Mouse (Mus musculus) midbrain, postnatal 0 days (tissue): ENCODE data around the gene Ccl24. TPM values are rescaled to one million over a fixed set of nuclear protein-coding genes. Genes with fewer than 3 reads are reported as not detected.

ENCODE experiments used
- ATAC-seq: fragments of 200-750 bp; cut with Nextera tagmentation; 2 replicates; pipeline ENCODE4 v1.8.0; 2017; ENCODE audit warnings: moderate number of reproducible peaks, mild to moderate bottlenecking, moderate TSS enrichment, moderate library complexity; ENCODE audit not compliant: low FRiP score
- DNase-seq: peaks from one replicate; pipeline ENCODE4 v3.0.0-alpha.2; 2015; ENCODE audit warnings: low spot score
- H3K27ac ChIP-seq: fragments of 300-500 bp; sonication (generic); 2 replicates; pipeline ENCODE4 v1.5.1; 2014; ENCODE audit warnings: low read depth, mild to moderate bottlenecking, low read length, mixed read lengths
- H3K27me3 ChIP-seq: fragments of 300-500 bp; sonication (generic); 2 replicates; pipeline ENCODE4 v1.6.1; 2014; ENCODE audit warnings: low read length, control low read depth, mixed read lengths; ENCODE audit not compliant: insufficient read depth
- H3K36me3 ChIP-seq: fragments of 300-500 bp; sonication (generic); 2 replicates; pipeline ENCODE4 v1.6.1; 2014; ENCODE audit warnings: low read length, control low read depth, mixed read lengths; ENCODE audit not compliant: insufficient read depth
- H3K4me1 ChIP-seq: fragments of 300-500 bp; sonication (generic); 2 replicates; pipeline ENCODE4 v1.6.1; 2014; ENCODE audit warnings: mild to moderate bottlenecking, control low read depth, antibody characterized with exemption, low read length, mixed read lengths; ENCODE audit not compliant: insufficient read depth
- H3K4me2 ChIP-seq: fragments of 300-500 bp; sonication (generic); 2 replicates; pipeline ENCODE4 v1.6.1; 2014; ENCODE audit warnings: low read depth, mild to moderate bottlenecking, low read length, mixed read lengths; ENCODE audit not compliant: poor library complexity, severe bottlenecking
- H3K4me3 ChIP-seq: fragments of 300-500 bp; sonication (generic); 2 replicates; pipeline ENCODE4 v1.5.1; 2014; ENCODE audit warnings: low read depth, mild to moderate bottlenecking, low read length, moderate library complexity
- H3K9ac ChIP-seq: fragments of 300-500 bp; sonication (generic); replicated peaks from 2 replicates; pipeline ENCODE4 v1.6.1; 2014; ENCODE audit warnings: mild to moderate bottlenecking, low read length, moderate library complexity, mixed read lengths; ENCODE audit not compliant: poor library complexity, severe bottlenecking
- H3K9me3 ChIP-seq: fragments of 300-500 bp; sonication (generic); 2 replicates; pipeline ENCODE4 v1.6.1; 2016; ENCODE audit warnings: low read length, control low read depth
- CTCF ChIP-seq: IDR thresholded peaks from 2 replicates; pipeline ENCODE4 v1.5.1; 2016; ENCODE audit warnings: antibody characterized with exemption, mild to moderate bottlenecking
- WGBS: fragments of 180-500 bp; shearing (Covaris S2); extraction: QIAGEN DNeasy Blood & Tissue Kit; methylation state at CpG from one replicate; pipeline ENCODE4 v1.1.7; 2014; 5-methylcytosine and 5-hydroxymethylcytosine counted together
- polyA plus RNA-seq: library from polyadenylated mRNA; unstranded; fragments of >200 nt; fragmentation: Nextera tagmentation; extraction: Ambion mirVana; gene quantifications from 2 replicates; pipeline ENCODE4 v1.2.1, GENCODE M21; 2015
- total RNA-seq: library from RNA; depleted of rRNA; stranded (reverse); fragments of >200 nt; gene quantifications from 2 replicates; pipeline ENCODE4 v1.2.3, GENCODE M21; 2014

The Ccl24 gene
- total and polyA plus RNA-seq, 2 experiments from 2014 or later = 0.66 to 2.4 TPM

DNA sequence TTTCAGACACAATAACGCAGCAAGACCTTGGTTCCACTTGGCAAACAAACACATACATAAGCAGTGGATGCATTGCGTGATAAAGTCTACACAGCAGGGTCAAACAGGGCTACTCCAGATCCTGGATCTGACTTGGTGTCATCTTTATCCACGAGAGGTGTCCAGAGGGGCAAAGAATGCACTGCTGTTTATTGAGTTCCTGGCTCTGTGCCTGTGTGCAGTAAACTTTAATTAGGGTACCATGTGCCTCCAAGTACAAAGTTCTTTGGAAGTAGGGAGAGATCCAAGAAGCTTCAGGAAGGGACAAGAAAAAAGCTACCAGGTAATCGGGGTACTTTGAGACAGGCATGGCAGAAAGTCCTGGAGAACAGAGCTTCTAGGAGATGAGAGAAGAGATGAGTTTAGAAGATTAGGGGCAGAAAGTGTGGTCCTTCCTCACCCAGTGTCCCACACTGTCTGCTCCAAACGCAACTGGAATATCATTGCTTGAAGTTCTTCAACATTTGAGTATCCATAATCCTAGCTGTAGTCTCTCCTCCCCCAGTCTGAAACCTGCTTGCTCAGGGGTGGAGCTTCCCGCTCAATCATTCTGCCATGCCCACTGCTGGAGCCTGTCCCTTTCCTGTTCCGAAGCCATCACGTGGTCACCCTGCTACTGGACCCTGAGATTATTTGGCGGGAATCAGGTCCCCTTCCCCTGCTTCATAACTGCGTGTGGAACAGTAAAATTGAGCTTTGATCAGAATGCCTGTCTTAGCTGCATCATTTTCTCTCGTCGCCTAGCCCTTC lies 17.3 kb upstream of the Ccl24 start:
- Histone ChIP-seq H3K4me1 (no peaks in the 10 kb centered on the region), H3K4me3 (no peak overlapping the region), H3K9ac (no peak overlapping the region), H3K4me2 (no peak overlapping the region), H3K36me3 (no peaks in the 10 kb centered on the region), H3K27me3 (no peaks in the 10 kb centered on the region), H3K27ac (no peak overlapping the region), H3K9me3 (0 out of 2 replicates have a peak, but pooled peaks cover 3% of the 10 kb centered on the region)
- WGBS = 81% methylated on average over 10 of the region's 12 CpGs
- ATAC-seq = no peak
- TF ChIP-seq CTCF = no peak
- no peak for DNase-seq

DNA sequence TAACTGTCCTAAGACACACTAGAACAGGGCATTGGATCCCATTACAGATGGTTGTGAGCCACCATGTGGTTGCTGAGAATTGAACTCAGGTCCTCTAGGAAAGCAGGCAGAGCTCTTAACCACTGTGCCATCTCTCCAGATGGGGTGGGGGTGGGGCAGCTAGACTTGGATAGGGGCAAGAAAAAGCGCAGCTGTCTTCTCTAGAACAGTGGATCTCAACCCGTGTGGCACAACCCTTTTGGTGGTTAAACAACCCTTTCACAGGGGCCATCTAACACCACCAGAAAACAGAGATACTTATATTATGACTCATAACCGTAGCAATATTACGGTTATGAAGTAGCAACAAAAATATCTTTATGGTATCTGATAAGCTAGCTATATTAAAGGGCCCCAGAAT lies 14.9 kb upstream of the Ccl24 start:
- Histone ChIP-seq H3K4me3 (no peak overlapping the region), H3K9ac (no peak overlapping the region), H3K4me2 (no peak overlapping the region), H3K27me3 (no peaks in the 10 kb centered on the region), H3K4me1 (no peaks in the 10 kb centered on the region), H3K9me3 (0 out of 2 replicates have a peak, but pooled peaks cover 3% of the 10 kb centered on the region), H3K27ac (no peak overlapping the region), H3K36me3 (no peaks in the 10 kb centered on the region)
- WGBS = 93% methylated on average over 4 of the region's 4 CpGs
- ATAC-seq = no peak
- DNase-seq = no peak
- TF ChIP-seq CTCF = no peak

DNA sequence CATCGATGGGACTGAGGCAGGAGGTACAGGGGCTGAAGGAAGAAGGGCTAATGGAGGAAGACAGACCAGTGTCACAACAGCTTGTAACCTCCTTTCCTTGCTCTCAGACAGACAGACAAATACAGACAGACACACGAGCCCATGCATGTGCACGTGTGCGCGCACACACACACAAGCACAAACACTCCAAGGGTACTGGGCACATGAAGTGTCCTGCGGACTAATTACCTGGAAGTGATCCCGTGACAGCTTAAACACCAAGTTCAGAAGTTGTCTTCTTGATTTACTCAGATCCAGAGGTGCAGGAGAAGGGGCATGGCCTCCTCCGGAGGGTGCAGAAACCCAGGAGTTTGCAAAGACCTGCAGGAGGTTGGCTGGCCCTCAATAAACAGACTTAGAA lies 12.8 kb upstream of the Ccl24 start:
- no peak overlapping the region for H3K4me3 ChIP-seq
- 88% methylated on average over 8 of the region's 8 CpGs for WGBS
- TF ChIP-seq CTCF = no peak
- no peak for DNase-seq
- H3K27ac ChIP-seq = no peak overlapping the region
- no peaks in the 10 kb centered on the region for H3K9me3 ChIP-seq
- no peaks in the 10 kb centered on the region for H3K36me3 ChIP-seq
- no peaks in the 10 kb centered on the region for H3K27me3 ChIP-seq
- no peaks in the 10 kb centered on the region for H3K4me1 ChIP-seq
- H3K9ac ChIP-seq = no peak overlapping the region
- no peak overlapping the region for H3K4me2 ChIP-seq
- no peak for ATAC-seq

DNA sequence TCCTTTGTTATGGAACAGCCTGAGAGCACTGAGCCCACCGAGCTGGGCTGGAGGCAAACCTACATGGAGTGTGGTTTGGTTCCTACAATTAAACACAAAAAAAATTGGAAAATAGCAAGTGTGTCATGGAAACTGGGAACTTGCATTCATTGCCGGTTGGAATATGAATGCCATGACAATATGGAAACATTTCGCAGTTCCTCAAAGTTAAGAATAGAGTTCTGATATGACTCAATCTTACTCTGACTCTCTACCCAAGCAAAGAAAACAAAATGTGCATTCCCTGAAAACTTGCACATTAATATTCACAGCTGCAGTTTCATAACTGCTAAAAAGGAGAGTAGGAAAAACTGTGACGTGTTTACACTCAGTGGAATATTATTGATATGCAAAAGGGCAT lies 9.5 kb upstream of the Ccl24 start:
- H3K36me3 ChIP-seq = no peaks in the 10 kb centered on the region
- TF ChIP-seq CTCF = no peak
- no peaks in the 10 kb centered on the region for H3K9me3 ChIP-seq
- 86% methylated on average over 4 of the region's 4 CpGs for WGBS
- H3K27me3 ChIP-seq = no peaks in the 10 kb centered on the region
- H3K4me3 ChIP-seq = no peak overlapping the region
- no peak overlapping the region for H3K4me2 ChIP-seq
- no peak overlapping the region for H3K9ac ChIP-seq
- no peak for DNase-seq
- no peaks in the 10 kb centered on the region for H3K4me1 ChIP-seq
- H3K27ac ChIP-seq = no peak overlapping the region
- ATAC-seq = no peak

DNA sequence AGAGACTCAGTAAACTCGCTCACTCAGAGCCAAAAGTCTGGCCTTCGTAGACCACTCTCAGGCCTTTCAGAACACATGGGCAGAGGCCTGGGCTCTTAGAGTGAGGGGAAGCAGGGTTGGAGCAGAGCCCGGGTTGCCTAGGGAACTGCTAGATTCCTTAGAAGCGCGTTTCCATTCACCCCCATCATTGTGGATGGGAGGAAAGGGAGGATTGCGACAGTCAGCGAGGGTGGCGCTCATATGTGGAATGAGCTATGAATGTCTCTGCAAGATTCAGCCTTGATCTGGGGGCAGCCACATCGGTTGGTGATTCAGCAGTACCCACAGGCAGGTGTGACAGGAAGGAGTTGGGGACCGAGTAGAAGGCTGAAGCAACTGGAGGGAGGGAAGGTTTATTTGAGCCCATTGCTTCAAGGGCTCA lies 6.5 kb upstream of the Ccl24 start:
- Histone ChIP-seq H3K4me3 (no peak overlapping the region), H3K27me3 (no peaks in the 10 kb centered on the region), H3K9me3 (no peaks in the 10 kb centered on the region), H3K4me1 (no peaks in the 10 kb centered on the region), H3K4me2 (no peak overlapping the region), H3K27ac (no peak overlapping the region), H3K36me3 (no peaks in the 10 kb centered on the region), H3K9ac (no peak overlapping the region)
- ATAC-seq = no peak
- 68% methylated on average over 10 of the region's 10 CpGs for WGBS
- DNase-seq = peak; percentile 79
- no peak for TF ChIP-seq CTCF

DNA sequence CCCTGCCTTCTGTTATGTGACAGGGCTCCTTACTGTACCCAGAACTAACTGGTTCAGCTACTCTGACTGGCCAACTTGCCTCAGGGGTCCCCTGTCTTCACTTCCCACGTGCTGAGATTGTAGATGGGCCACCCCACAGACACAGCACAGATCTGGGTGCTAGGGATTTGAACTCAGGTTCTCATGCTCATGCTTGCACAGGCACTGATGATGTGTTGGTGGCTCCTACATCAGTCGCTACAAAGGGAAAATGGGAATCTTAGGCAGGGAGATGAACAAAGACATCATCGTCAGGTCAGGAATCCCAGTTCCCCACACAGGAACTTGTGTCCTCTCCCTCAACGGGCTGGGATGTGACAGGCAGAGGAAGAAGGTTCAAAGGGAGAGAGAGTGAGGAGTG lies 3.2 kb upstream of the Ccl24 start:
- no peaks in the 10 kb centered on the region for H3K27me3 ChIP-seq
- ATAC-seq (no peak), DNase-seq (no peak)
- TF ChIP-seq CTCF = no peak
- no peaks in the 10 kb centered on the region for H3K4me1 ChIP-seq
- H3K36me3 ChIP-seq = no peaks in the 10 kb centered on the region
- H3K27ac ChIP-seq = no peak overlapping the region
- no peak overlapping the region for H3K4me3 ChIP-seq
- H3K9me3 ChIP-seq = no peaks in the 10 kb centered on the region
- no peak overlapping the region for H3K4me2 ChIP-seq
- H3K9ac ChIP-seq = no peak overlapping the region
- 64% methylated on average over 4 of the region's 4 CpGs for WGBS
